Mouse (Mus musculus) cerebellum, adult 2 months (tissue): Measurements from ENCODE around the gene Hnrnpa0. TPM values are rescaled to one million over a fixed set of nuclear protein-coding genes. Genes with fewer than 3 reads are reported as not detected.

Experiments used
- DNase-seq, 2 experiments: peaks; one replicate each; pipeline ENCODE4 v3.0.0; 2021
- H3K27ac ChIP-seq: fragments of 200-500 bp; 2 replicates; pipeline ENCODE4 v1.5.1; 2012; ENCODE audit warnings: low read length, control low read depth, inconsistent platforms; ENCODE audit not compliant: insufficient read depth
- H3K27me3 ChIP-seq: fragments of 200-500 bp; 2 replicates; pipeline ENCODE4 v1.6.1; 2012; ENCODE audit warnings: inconsistent platforms, mild to moderate bottlenecking, low read length, moderate library complexity; ENCODE audit not compliant: control insufficient read depth, insufficient read depth
- H3K4me1 ChIP-seq: fragments of 200-500 bp; 2 replicates; pipeline ENCODE4 v1.6.1; 2011; ENCODE audit warnings: low read length; ENCODE audit not compliant: control insufficient read depth, insufficient read depth
- H3K4me3 ChIP-seq: fragments of 200-500 bp; replicated peaks from 2 replicates; pipeline ENCODE3; 2011; ENCODE audit warnings: mild to moderate bottlenecking, low read depth, low read length, control low read depth; ENCODE audit not compliant: insufficient read depth
- CTCF ChIP-seq: fragments of 200-500 bp; IDR thresholded peaks from 2 replicates; pipeline ENCODE4 v1.5.1; 2011; ENCODE audit warnings: low read depth, mild to moderate bottlenecking, control low read depth, low read length, moderate library complexity, borderline replicate concordance; ENCODE audit not compliant: insufficient read depth
- POLR2A ChIP-seq: fragments of 200-500 bp; IDR thresholded peaks from 2 replicates; pipeline ENCODE4 v1.6.1; 2011; ENCODE audit warnings: low read length, control low read depth, borderline replicate concordance; ENCODE audit not compliant: insufficient read depth
- WGBS: fragments of 180-500 bp; shearing (Covaris S2); methylation state at CpG from one replicate; pipeline ENCODE4 v1.1.7; 2018; 5-methylcytosine and 5-hydroxymethylcytosine counted together
- polyA plus RNA-seq: library from polyadenylated mRNA; depleted of rRNA; stranded (reverse); fragments of >200 nt; gene quantifications from 2 replicates; pipeline ENCODE4 v1.2.3, GENCODE M21; 2012

The Hnrnpa0 gene
- polyA plus RNA-seq, 1 experiment, result 96.5 TPM

- no peak for DNase-seq
- Histone ChIP-seq H3K27me3 (no peaks in the 10 kb centered on the region), H3K4me1 (peaks cover 5% of the 10 kb centered on the region; the same call in 1 of the 2 replicates), H3K27ac (no peak overlapping the region), H3K4me3 (no peak overlapping the region)
- no peak for TF ChIP-seq CTCF
- TF ChIP-seq POLR2A, result no peak
- 65% methylated on average over 3 of the region's 3 CpGs for WGBS
Observed at GRCm38 (mm10) chr13:58131692-58132091, 3.3 kb upstream of the Hnrnpa0 start.

GRCm38 (mm10) chr13:58129687-58130246, 1.4 kb upstream of the Hnrnpa0 start:
- Histone ChIP-seq H3K4me1 (peaks cover 5% of the 10 kb centered on the region; the same call in 1 of the 2 replicates), H3K27me3 (no peaks in the 10 kb centered on the region), H3K4me3 (peak overlapping the region; percentile 76), H3K27ac (peak overlapping the region; percentile 96)
- WGBS, result 30% methylated on average over 4 of the region's 4 CpGs
- no peak for DNase-seq
- TF ChIP-seq POLR2A (no peak), CTCF (no peak)

DNA sequence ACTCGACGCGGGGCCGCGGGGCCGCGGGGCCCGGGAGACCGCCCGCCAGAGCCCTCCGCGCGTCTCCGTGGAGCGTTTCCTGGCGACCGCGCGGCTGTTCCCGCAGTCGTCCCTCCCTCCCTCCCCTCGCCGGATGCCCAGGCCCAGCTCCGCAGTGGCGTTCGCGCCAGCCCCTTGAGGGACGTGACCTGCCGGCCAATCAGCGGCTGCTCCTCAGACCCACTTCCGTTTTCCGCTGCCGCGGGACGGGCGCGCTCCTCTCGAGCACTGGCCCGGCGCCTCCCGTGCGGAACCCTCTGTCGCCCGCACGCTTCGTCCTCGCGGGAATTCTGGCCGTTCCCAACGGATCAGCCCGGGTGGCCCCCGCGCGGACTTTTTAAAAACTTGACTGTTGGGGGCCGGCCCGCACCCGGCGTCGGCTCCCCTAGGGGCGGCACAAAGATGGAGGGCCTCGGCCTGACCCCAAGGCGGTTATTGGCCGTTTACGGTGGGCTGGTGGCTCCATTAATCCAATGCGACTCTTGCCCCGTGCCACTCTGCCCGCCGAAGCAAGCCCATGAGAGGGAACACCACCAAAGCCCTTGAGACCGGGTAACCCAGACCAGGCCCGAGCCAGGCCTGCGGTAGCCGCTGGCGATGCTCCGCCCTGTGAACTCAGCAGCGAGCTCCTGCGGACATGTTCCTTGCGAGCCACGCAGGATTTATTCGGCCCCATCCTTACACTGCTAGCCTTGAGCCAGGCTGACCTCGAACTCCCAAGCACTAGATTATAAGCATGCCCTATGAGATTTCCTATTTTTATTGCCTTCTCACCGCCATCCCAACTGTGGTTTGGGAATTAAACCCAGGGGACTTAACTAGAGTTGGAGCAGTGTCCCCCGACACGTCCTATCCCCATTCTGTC, 664 bp upstream of the Hnrnpa0 start:
- peak; percentile 98 for DNase-seq
- H3K4me3 ChIP-seq, result peak overlapping the region; percentile 76
- under 1% methylated on average over 83 of the region's 83 CpGs for WGBS
- peak overlapping the region; percentile 100 for H3K27ac ChIP-seq
- peaks cover 5% of the 10 kb centered on the region; the same call in 1 of the 2 replicates for H3K4me1 ChIP-seq
- TF ChIP-seq CTCF (no peak), POLR2A (peak; percentile 91)
- H3K27me3 ChIP-seq, result no peaks in the 10 kb centered on the region

DNA sequence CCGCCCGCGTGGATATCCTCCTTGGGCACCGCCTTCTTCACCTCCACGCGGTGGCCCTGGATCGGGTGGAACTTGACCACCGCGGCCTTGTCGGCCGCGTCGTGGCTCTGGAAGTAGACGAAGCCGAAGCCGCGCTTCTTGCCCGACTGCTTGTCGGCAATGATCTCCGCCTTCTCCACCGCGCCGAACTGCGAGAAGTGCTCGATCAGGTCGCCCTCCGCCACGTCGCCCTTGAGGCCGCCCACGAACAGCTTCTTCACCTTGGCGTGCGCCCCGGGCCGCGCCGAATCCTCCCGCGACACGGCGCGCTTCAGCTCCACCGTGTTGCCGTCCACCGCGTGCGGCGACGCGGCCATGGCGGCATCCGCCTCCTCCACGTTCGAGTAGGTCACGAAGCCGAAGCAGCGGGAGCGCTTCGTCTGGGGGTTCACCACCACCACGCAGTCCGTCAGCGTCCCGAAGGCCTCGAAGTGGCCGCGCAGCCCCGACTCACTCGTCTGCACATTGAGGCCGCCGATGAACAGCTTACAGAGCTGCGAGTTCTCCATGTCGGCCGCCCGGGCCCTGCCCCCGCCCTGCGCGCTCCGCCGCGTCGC, 492 bp downstream of the Hnrnpa0 start:
- TF ChIP-seq POLR2A (0 out of 2 replicates have a peak, but pooled peaks have one; percentile 24), CTCF (no peak)
- Histone ChIP-seq H3K27me3 (no peaks in the 10 kb centered on the region), H3K4me1 (peaks cover 5% of the 10 kb centered on the region; the same call in 1 of the 2 replicates), H3K4me3 (peak overlapping the region; percentile 67), H3K27ac (peak overlapping the region; percentile 74)
- peak; percentile 73 to 88 for DNase-seq
- WGBS, result under 1% methylated on average over 81 of the region's 81 CpGs

- Histone ChIP-seq H3K4me1 (peaks cover 5% of the 10 kb centered on the region; the same call in 1 of the 2 replicates), H3K27me3 (no peaks in the 10 kb centered on the region), H3K4me3 (peak overlapping the region; percentile 72), H3K27ac (peak overlapping the region; percentile 74; the same call in 1 of the 2 replicates)
- peak in 1 of 2 experiments; percentile 22 for DNase-seq
- TF ChIP-seq POLR2A (no peak), CTCF (no peak)
- 3% methylated on average over 72 of the region's 92 CpGs for WGBS
Observed at GRCm38 (mm10) chr13:58126862-58127765, 1.2 kb downstream of the Hnrnpa0 start.

DNA sequence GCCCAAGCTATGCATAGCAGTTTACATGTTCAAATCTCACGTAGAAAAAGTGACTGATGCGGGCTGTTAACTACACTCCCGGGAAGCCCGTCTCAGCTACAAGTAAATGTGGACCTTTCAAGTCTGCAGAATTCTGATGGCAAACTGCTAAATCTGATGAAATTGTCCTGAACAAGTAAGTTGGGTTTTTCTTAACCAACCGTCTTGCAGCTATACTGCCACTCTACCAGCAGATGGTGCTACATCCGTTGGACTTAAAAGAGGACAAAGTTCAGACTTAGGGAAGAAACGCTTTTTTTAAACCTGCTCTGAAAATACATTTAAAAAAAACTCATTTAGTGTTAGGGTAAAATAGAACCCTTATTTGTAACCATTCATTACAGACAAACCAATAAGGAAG, 2.2 kb downstream of the Hnrnpa0 start:
- Histone ChIP-seq H3K4me1 (peaks cover 5% of the 10 kb centered on the region; the same call in 1 of the 2 replicates), H3K27ac (no peak overlapping the region), H3K27me3 (no peaks in the 10 kb centered on the region), H3K4me3 (no peak overlapping the region)
- WGBS, result 11% methylated on average over 7 of the region's 7 CpGs
- TF ChIP-seq CTCF, result peak; percentile 47; the same call in 1 of the 2 replicates
- TF ChIP-seq POLR2A, result no peak
- DNase-seq, result peak in 1 of 2 experiments; percentile 57

DNA sequence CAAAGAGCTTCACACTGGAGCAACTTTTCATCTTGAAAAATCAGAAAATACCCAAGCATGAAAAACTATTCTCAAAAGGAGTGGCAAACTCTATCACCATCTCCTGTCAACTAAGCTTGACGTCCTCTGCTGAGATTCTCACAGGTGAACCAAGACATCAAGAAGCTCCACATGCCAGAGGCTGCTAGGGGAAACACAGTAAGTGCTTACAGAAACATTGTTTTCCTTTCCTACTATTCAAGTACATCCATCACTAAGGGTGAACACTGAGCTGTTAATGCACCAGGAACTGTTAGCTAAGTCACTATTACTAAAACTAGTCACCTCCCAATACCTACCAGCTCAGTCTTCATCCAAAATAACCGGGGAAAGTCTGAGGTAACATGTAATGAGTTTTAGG, 3.4 kb downstream of the Hnrnpa0 start:
- WGBS, result 36% methylated on average over 2 of the region's 2 CpGs

More for the DNA sequence above, 3.4 kb downstream of the Hnrnpa0 start:
- peaks cover 5% of the 10 kb centered on the region; the same call in 1 of the 2 replicates for H3K4me1 ChIP-seq
- TF ChIP-seq POLR2A (no peak), CTCF (no peak)
- H3K4me3 ChIP-seq, result no peak overlapping the region
- no peaks in the 10 kb centered on the region for H3K27me3 ChIP-seq
- H3K27ac ChIP-seq, result no peak overlapping the region
- no peak for DNase-seq
